Mouse (Mus musculus) kidney, postnatal 14 days (tissue): Measurements from ENCODE around the gene Traip.
A peak's percentile ranks its signal among the peaks of the same experiment; 100 is the strongest.
"Not testable (repeated sequence)": the region's sequence is repeated elsewhere in the genome, so short reads cannot be mapped to it uniquely, and the experiment has no call there.

Source experiments
- DNase-seq: peaks from one replicate; pipeline ENCODE4 v3.0.0; 2022; ENCODE audit warnings: mixed read lengths

Traip gene

DNA sequence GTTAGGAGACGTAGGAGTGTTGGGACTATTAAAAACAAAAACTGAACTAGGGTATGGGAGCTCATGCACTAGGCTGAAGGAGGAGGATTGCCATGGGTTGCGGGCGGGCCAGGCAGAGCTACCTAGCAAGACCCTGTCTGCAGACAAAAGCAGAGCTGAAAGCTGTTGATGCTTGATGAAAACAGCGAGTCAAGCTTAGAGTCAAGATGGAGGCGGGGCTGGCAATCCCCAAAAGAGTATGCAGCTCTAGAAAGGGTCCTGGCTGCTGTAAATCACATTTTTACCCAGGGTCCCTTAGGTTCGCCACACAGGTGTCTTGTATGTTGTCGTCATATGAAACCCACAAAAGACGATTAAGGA, 53.6 kb downstream of the Traip start:
- peak; percentile 14 for DNase-seq

DNA sequence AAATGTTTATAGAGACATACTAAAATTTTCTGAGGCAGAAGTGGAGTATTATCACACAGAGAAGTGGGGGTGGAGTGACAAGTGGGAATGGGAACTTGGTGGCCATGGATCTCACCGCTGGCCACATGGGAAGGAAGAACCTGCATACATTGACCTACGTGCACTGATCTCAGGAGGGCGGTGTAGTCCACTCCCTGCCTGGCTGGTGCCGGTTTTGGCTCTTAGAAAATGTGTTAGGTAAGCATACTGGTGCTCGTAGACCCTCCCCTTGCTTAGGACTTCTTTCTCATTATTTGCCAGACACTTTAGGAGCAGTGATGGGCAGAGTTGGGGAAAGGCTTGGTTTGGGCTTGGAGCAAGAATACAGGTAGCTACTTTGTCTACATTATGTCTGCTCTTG, 58.1 kb downstream of the Traip start:
- peak; percentile 9 for DNase-seq

- DNase-seq = no peak
Observed at GRCm38 (mm10) chr9:108010385-108010784, 60.4 kb downstream of the Traip start.

DNA sequence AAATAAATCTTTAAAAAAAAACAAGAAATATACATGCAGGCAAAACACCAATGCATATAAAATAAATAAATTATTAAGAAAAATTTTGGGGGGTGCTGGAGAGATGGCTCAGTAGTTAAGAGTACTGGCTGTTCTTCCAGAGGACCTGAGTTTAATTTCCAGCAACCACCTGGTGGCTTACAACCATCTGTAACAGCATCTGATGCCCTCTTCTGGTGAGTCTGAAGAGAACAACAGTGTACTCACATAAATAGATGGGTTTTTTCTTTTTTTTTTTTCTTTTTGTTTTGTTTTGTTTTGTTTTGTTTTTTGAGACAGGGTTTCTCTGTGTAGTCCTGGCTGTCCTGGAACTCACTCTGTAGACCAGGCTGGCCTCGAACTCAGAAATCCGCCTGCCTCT, 63.6 kb downstream of the Traip start:
- not testable (repeated sequence) for DNase-seq

DNA sequence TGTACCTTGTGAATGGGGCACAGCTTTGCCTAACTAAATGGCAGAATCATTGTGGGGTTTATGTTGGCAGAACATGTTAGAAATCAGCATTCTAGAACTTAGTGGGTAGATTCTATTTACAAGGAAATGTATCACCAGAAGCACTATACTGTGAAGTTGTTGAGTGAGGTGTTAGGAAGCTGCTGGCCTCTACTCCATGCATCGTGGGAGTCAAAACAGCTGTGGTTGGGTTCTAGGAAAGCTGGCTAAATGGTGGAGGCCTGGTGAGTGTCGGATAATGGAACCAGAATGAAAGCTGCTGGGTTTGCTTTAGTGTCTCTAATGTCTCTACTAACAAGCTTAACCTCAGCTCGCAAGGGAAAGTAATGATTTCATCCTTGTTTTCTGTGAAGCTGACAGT, 67.2 kb downstream of the Traip start:
- DNase-seq = no peak

DNA sequence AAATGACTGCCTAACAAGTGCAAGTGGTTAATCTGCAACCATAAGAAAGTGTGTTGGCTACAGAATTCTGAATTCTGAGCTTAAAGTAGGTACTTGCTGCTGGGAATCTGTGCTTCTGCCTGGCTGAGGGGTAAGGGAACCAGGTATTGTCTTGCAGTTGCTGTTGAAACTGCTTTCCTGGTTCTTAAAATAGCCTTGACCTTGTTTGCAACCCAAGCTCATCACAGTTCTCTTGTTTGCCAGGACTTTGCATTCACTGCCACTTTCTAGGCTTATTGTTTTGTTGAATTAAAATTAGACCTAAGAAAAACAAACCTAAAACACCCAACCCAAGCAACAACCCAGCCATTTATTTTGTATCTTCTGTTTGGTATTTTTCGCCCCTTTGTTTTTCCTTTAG, 70.8 kb downstream of the Traip start:
- no peak for DNase-seq
